Mouse (Mus musculus) C2C12 (cell line): ENCODE data around the gene Rasgef1b. TPM values are rescaled to one million over a fixed set of nuclear protein-coding genes. Genes with fewer than 3 reads are reported as not detected.
"Not testable (repeated sequence)": the region's sequence is repeated elsewhere in the genome, so short reads cannot be mapped to it uniquely, and the experiment has no call there.

Experiments
- H3K27me3 ChIP-seq: one replicate; pipeline ENCODE4 v1.6.1; 2011; ENCODE audit not compliant: control insufficient read depth, insufficient read depth, insufficient read length
- H3K36me3 ChIP-seq: one replicate; pipeline ENCODE4 v1.6.1; 2011; ENCODE audit not compliant: control insufficient read depth, insufficient read depth
- H3K4me3 ChIP-seq: one replicate; pipeline ENCODE4 v1.5.1; 2011; ENCODE audit warnings: mild to moderate bottlenecking, control low read depth; ENCODE audit not compliant: poor library complexity, insufficient read depth, severe bottlenecking
- H3K79me2 ChIP-seq: one replicate; pipeline ENCODE4 v1.6.1; 2011; ENCODE audit not compliant: control insufficient read depth, insufficient read depth
- H3K79me3 ChIP-seq: one replicate; pipeline ENCODE4 v1.6.1; 2011; ENCODE audit warnings: low read depth, control low read depth
- H3ac ChIP-seq: one replicate; pipeline ENCODE3; 2011; ENCODE audit warnings: low read depth; ENCODE audit not compliant: control insufficient read depth, insufficient read length
- CEBPB ChIP-seq: IDR thresholded peaks from one replicate; pipeline ENCODE4 v1.6.1; 2011; ENCODE audit warnings: low read depth, mild to moderate bottlenecking, control low read depth, moderate library complexity
- CTCF ChIP-seq: IDR thresholded peaks from one replicate; pipeline ENCODE4 v1.5.1; 2011; ENCODE audit not compliant: control insufficient read depth, insufficient read depth, insufficient read length
- FOSL1 ChIP-seq: IDR thresholded peaks from one replicate; pipeline ENCODE4 v1.8.0; 2011; ENCODE audit warnings: mild to moderate bottlenecking, low read length; ENCODE audit not compliant: poor library complexity, insufficient read depth, severe bottlenecking
- MAX ChIP-seq: IDR thresholded peaks from one replicate; pipeline ENCODE4 v1.6.1; 2011; ENCODE audit warnings: mild to moderate bottlenecking, control low read depth
- MYOD1 ChIP-seq: IDR thresholded peaks from one replicate; pipeline ENCODE4 v1.6.1; 2011; ENCODE audit warnings: low read depth; ENCODE audit not compliant: control insufficient read depth, insufficient read length
- MYOG ChIP-seq: IDR thresholded peaks from one replicate; pipeline ENCODE4 v1.6.1; 2011; ENCODE audit not compliant: control insufficient read depth, insufficient read length; ENCODE audit errors: extremely low read depth
- USF1 ChIP-seq: IDR thresholded peaks from one replicate; pipeline ENCODE4 v1.6.1; 2011; ENCODE audit warnings: low read depth, mild to moderate bottlenecking, control low read depth, moderate library complexity
- polyA plus RNA-seq: library from polyadenylated mRNA; unstranded; fragments of >200 nt; fragmentation: generic; extraction: Trizol; gene quantifications from one replicate; pipeline ENCODE4 v1.2.1, GENCODE M21; 2012; ENCODE audit warnings: missing spikeins

Rasgef1b gene
- polyA plus RNA-seq, 1 experiment = 0.05 TPM

- no peak overlapping the region for H3ac ChIP-seq
- H3K4me3 ChIP-seq = no peak overlapping the region
- H3K79me3 ChIP-seq = no peaks in the 10 kb centered on the region
- TF ChIP-seq CTCF (no peak), MYOD1 (no peak), CEBPB (no peak), MYOG (no peak), USF1 (no peak), MAX (no peak)
- H3K36me3 ChIP-seq = no peaks in the 10 kb centered on the region
- no peaks in the 10 kb centered on the region for H3K27me3 ChIP-seq
- H3K79me2 ChIP-seq = no peaks in the 10 kb centered on the region
These were observed 496.5 kb downstream of the Rasgef1b start for GRCm38 (mm10) chr5:99232410-99232809.

GRCm38 (mm10) chr5:99230476-99230875, 498.4 kb downstream of the Rasgef1b start:
- H3K79me2 ChIP-seq = no peaks in the 10 kb centered on the region
- no peak for TF ChIP-seq USF1
- no peaks in the 10 kb centered on the region for H3K27me3 ChIP-seq
- no peaks in the 10 kb centered on the region for H3K36me3 ChIP-seq
- no peak overlapping the region for H3ac ChIP-seq
- H3K79me3 ChIP-seq = no peaks in the 10 kb centered on the region
- H3K4me3 ChIP-seq = no peak overlapping the region

- Histone ChIP-seq H3K27me3 (no peaks in the 10 kb centered on the region), H3ac (no peak overlapping the region), H3K4me3 (no peak overlapping the region), H3K79me3 (no peaks in the 10 kb centered on the region), H3K79me2 (no peaks in the 10 kb centered on the region), H3K36me3 (no peaks in the 10 kb centered on the region)
- TF ChIP-seq MYOD1 (no peak), CEBPB (no peak), CTCF (no peak), USF1 (no peak), FOSL1 (no peak), MYOG (no peak), MAX (no peak)
These were observed 501.5 kb downstream of the Rasgef1b start for GRCm38 (mm10) chr5:99227361-99227760.

- no peaks in the 10 kb centered on the region for H3K27me3 ChIP-seq
- H3K79me2 ChIP-seq = no peaks in the 10 kb centered on the region
- H3ac ChIP-seq = no peak overlapping the region
- no peaks in the 10 kb centered on the region for H3K79me3 ChIP-seq
- no peaks in the 10 kb centered on the region for H3K36me3 ChIP-seq
- TF ChIP-seq CTCF = no peak
- H3K4me3 ChIP-seq = no peak overlapping the region
These were observed 504.3 kb downstream of the Rasgef1b start for GRCm38 (mm10) chr5:99224571-99225011.

GRCm38 (mm10) chr5:99223869-99224498, 504.9 kb downstream of the Rasgef1b start:
- Histone ChIP-seq H3K79me3 (no peaks in the 10 kb centered on the region), H3ac (no peak overlapping the region), H3K27me3 (no peaks in the 10 kb centered on the region), H3K36me3 (no peaks in the 10 kb centered on the region), H3K79me2 (no peaks in the 10 kb centered on the region), H3K4me3 (no peak overlapping the region)
- no peak for TF ChIP-seq CEBPB
- no peak for TF ChIP-seq MYOG
- no peak for TF ChIP-seq MYOD1
- no peak for TF ChIP-seq USF1
- no peak for TF ChIP-seq FOSL1
- no peak for TF ChIP-seq CTCF
- TF ChIP-seq MAX = no peak

GRCm38 (mm10) chr5:99218385-99218784, 510.5 kb downstream of the Rasgef1b start:
- no peaks in the 10 kb centered on the region for H3K79me3 ChIP-seq
- H3K27me3 ChIP-seq = no peaks in the 10 kb centered on the region
- H3K36me3 ChIP-seq = no peaks in the 10 kb centered on the region
- H3ac ChIP-seq = no peak overlapping the region
- no peak overlapping the region for H3K4me3 ChIP-seq
- no peaks in the 10 kb centered on the region for H3K79me2 ChIP-seq
- TF ChIP-seq USF1 (no peak), MYOD1 (no peak), FOSL1 (no peak), MAX (no peak), CEBPB (no peak), MYOG (no peak), CTCF (no peak)

GRCm38 (mm10) chr5:99216588-99217152, 512.2 kb downstream of the Rasgef1b start:
- H3K36me3 ChIP-seq, H3K79me2 ChIP-seq, H3K79me3 ChIP-seq, H3ac ChIP-seq, H3K4me3 ChIP-seq, H3K27me3 ChIP-seq: not testable (repeated sequence)
